Mouse (Mus musculus) gastrocnemius, postnatal 4 days (tissue): Measurements from ENCODE around the gene Kif3c. TPM values are rescaled to one million over a fixed set of nuclear protein-coding genes. Genes with fewer than 3 reads are reported as not detected.
A peak's percentile ranks its signal among the peaks of the same experiment; 100 is the strongest.

ENCODE experiments used
- DNase-seq, 2 experiments: peaks; one replicate each; pipeline ENCODE4 v3.0.0; 2021 to 2022; ENCODE audit warnings: low spot score in 2 of 2, mixed read lengths in 2 of 2
- long read RNA-seq, 2 experiments: library from polyadenylated mRNA; stranded (forward); transcript quantifications; one replicate each; pipeline ENCODE4 v2.0.0; 2021
- total RNA-seq, 2 experiments: library from RNA; stranded (reverse); gene quantifications; 2 replicates each; pipeline ENCODE4 v1.2.3; 2021

Kif3c gene
- total RNA-seq = 10 to 100 TPM; 12.7 to 12.8 TPM
- long read RNA-seq, experiment 1, full-length matches to known transcripts = 14 of 21 reads
- long read RNA-seq, experiment 1, partial matches to known transcripts = 2 of 21 reads
- long read RNA-seq, experiment 1, other reads (novel, unspliced or antisense) = 5 of 21 reads
- long read RNA-seq, experiment 2, full-length matches to known transcripts = 19 of 24 reads
- long read RNA-seq, experiment 2, partial matches to known transcripts = 0 of 24 reads
- long read RNA-seq, experiment 2, other reads (novel, unspliced or antisense) = 5 of 24 reads

- DNase-seq = peak; percentile 42 to 62
Observed at GRCm38 (mm10) chr12:3364508-3365448, at the start of gene Kif3c. Gene Kif3c (plus strand): TSS chr12:3365132.

GRCm38 (mm10) chr12:3316083-3316482 is 48.8 kb upstream of the Kif3c start:
- DNase-seq = peak in 1 of 2 experiments; percentile 13

- no peak for DNase-seq
Observed at GRCm38 (mm10) chr12:3316937-3317336, 48.0 kb upstream of the Kif3c start.

GRCm38 (mm10) chr12:3319377-3319776 is 45.6 kb upstream of the Kif3c start:
- DNase-seq = peak in 1 of 2 experiments; percentile 29

GRCm38 (mm10) chr12:3323241-3323640 is 41.7 kb upstream of the Kif3c start:
- no peak for DNase-seq

GRCm38 (mm10) chr12:3325232-3325631 is 39.7 kb upstream of the Kif3c start:
- no peak for DNase-seq

- DNase-seq = no peak
Observed at GRCm38 (mm10) chr12:3329677-3330076, 35.3 kb upstream of the Kif3c start.

- no peak for DNase-seq
Observed at GRCm38 (mm10) chr12:3338931-3339330, 26.0 kb upstream of the Kif3c start.

GRCm38 (mm10) chr12:3344155-3344554 is 20.8 kb upstream of the Kif3c start:
- no peak for DNase-seq

- DNase-seq = no peak
Observed at GRCm38 (mm10) chr12:3345038-3345437, 19.9 kb upstream of the Kif3c start.

- no peak for DNase-seq
Observed at GRCm38 (mm10) chr12:3347682-3348081, 17.2 kb upstream of the Kif3c start.

GRCm38 (mm10) chr12:3349387-3349786 is 15.5 kb upstream of the Kif3c start:
- DNase-seq = no peak

GRCm38 (mm10) chr12:3350136-3350535 is 14.8 kb upstream of the Kif3c start:
- DNase-seq = peak in 1 of 2 experiments; percentile 35

- DNase-seq = no peak
Observed at GRCm38 (mm10) chr12:3352216-3352615, 12.7 kb upstream of the Kif3c start.

GRCm38 (mm10) chr12:3355068-3355467 is 9.9 kb upstream of the Kif3c start:
- no peak for DNase-seq

GRCm38 (mm10) chr12:3356824-3357223 is 8.1 kb upstream of the Kif3c start:
- no peak for DNase-seq

- peak; percentile 49 to 73 for DNase-seq
Observed at GRCm38 (mm10) chr12:3359302-3359701, 5.6 kb upstream of the Kif3c start.

GRCm38 (mm10) chr12:3360043-3360442 is 4.9 kb upstream of the Kif3c start:
- DNase-seq = no peak

GRCm38 (mm10) chr12:3364076-3364475 is 856 bp upstream of the Kif3c start:
- no peak for DNase-seq

GRCm38 (mm10) chr12:3365449-3366189 is 687 bp downstream of the Kif3c start:
- DNase-seq = peak in 1 of 2 experiments; percentile 21

- DNase-seq = no peak
Observed at GRCm38 (mm10) chr12:3366190-3366956, 1.4 kb downstream of the Kif3c start.
